Mouse (Mus musculus): ENCODE results near the gene BC004004. TPM values are rescaled to one million over a fixed set of nuclear protein-coding genes. Genes with fewer than 3 reads are reported as not detected.
"Not testable (repeated sequence)": the region's sequence is repeated elsewhere in the genome, so short reads cannot be mapped to it uniquely, and the experiment has no call there.

BC004004 gene
- polyA plus RNA-seq, 1 experiment from 2014 or later: 105 TPM

DNA sequence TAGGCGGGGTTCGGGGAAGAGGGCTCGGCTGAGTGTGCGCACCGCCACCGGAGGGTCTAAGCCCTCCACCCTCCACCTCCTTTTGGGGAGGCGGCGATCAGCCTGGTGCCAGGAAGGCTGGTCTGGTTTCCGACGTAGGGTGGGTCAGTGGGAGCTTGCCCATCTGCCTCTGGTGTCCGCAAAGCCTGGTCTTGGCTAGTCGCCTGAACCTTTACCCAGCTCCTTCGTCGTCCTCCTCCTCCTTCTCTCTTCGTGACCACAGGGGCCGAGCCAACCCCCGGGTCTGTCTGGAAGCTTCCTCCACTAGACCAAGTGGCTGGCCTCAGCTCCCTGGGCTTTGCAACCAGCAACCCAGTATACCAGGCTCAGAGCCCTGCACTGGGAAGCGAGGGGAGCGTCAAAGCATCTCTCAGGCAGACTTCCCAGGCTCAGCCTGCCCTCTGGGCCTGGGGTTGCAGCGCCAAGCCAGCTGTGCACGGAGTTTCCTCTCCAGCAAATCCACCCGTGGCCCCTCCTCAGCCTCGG lies 30.1 kb upstream of the BC004004 start:
- Histone ChIP-seq H3K9ac (replicated peaks) (no peak overlapping the region), H3K27me3 (ENCODE audit: insufficient read depth, low read length) (peaks cover 43% of the 10 kb centered on the region), H3K9me3 (ENCODE audit: low read length) (no peaks in the 10 kb centered on the region), H3K4me3 (ENCODE audit: low read depth, low read length) (peak overlapping the region; percentile 52), H3K27ac (ENCODE audit: low read depth) (no peak overlapping the region), H3K4me2 (ENCODE audit: low read depth, low read length) (peak overlapping the region; percentile 80), H3K36me3 (replicated peaks; ENCODE audit: insufficient read depth, low read length) (no peaks in the 10 kb centered on the region), H3K4me1 (ENCODE audit: insufficient read depth) (peaks cover 15% of the 10 kb centered on the region)
- 6% methylated on average over 23 of the region's 23 CpGs for WGBS (ENCODE audit: insufficient replicate concordance)
- TF ChIP-seq CTCF (IDR thresholded peaks at IDR 0.05; ENCODE audit: low read depth) (no peak), EP300 (IDR thresholded peaks at IDR 0.05; ENCODE audit: low read depth) (no peak)
- no peak for ATAC-seq
- no peak for DNase-seq

DNA sequence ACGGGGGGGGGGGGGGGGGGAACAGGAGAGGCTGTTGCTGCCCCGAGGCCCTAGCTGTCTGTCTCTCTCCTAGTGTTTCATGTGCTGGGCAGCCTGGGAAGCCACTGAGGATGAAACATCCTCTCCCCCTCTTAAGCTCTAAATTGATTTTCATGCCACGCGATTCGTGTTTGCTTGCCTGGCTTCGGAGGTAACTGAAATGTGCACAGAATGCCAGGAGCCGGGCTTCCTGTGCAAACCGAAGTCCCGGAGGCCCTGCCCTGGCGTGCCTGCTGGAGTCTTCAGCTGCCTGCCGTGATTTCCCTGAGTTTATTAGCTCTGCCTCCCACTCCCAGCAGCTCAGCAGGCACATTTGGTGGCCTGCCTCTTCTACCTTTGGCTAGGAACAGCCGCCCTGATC lies 23.7 kb upstream of the BC004004 start:
- DNase-seq (no peak), ATAC-seq (no peak)
- H3K27ac ChIP-seq (ENCODE audit: low read depth): no peak overlapping the region
- TF ChIP-seq CTCF (IDR thresholded peaks at IDR 0.05; ENCODE audit: low read depth) (no peak), EP300 (IDR thresholded peaks at IDR 0.05; ENCODE audit: low read depth) (no peak)
- H3K36me3 ChIP-seq (replicated peaks; ENCODE audit: insufficient read depth, low read length): peaks cover 2% of the 10 kb centered on the region
- peaks cover 3% of the 10 kb centered on the region for H3K4me1 ChIP-seq (ENCODE audit: insufficient read depth)
- WGBS (ENCODE audit: insufficient replicate concordance): 48% methylated on average over 10 of the region's 12 CpGs
- H3K4me3 ChIP-seq (ENCODE audit: low read depth, low read length): no peak overlapping the region
- no peak overlapping the region for H3K9ac ChIP-seq (replicated peaks)
- no peak overlapping the region for H3K4me2 ChIP-seq (ENCODE audit: low read depth, low read length)
- H3K9me3 ChIP-seq (ENCODE audit: low read length): no peaks in the 10 kb centered on the region
- no peaks in the 10 kb centered on the region for H3K27me3 ChIP-seq (ENCODE audit: insufficient read depth, low read length)

DNA sequence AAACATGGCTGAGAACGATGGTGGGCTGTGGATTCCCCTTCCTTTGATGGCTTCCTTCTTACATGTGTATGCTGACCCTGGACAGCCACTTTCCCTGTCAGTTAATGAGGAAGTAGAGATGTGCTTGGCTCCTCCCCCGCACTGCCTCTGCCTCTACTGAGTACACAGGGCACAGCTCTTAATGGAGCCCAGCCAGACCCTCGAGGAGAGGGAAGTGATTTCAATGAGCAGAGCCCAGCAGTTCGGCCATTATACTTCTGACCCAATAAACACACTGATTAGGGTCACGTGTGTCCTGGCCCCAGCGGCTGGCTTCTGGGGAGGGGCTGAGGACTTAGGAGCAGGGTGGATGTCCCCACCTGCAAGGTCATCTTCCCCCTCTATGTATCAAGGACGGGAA lies 22.9 kb upstream of the BC004004 start:
- no peaks in the 10 kb centered on the region for H3K9me3 ChIP-seq (ENCODE audit: low read length)
- no peak overlapping the region for H3K4me3 ChIP-seq (ENCODE audit: low read depth, low read length)
- no peak for TF ChIP-seq CTCF (IDR thresholded peaks at IDR 0.05; ENCODE audit: low read depth)
- TF ChIP-seq EP300 (IDR thresholded peaks at IDR 0.05; ENCODE audit: low read depth): no peak
- WGBS (ENCODE audit: insufficient replicate concordance): 23% methylated on average over 7 of the region's 7 CpGs
- H3K9ac ChIP-seq (replicated peaks): no peak overlapping the region
- no peak overlapping the region for H3K4me2 ChIP-seq (ENCODE audit: low read depth, low read length)
- H3K27ac ChIP-seq (ENCODE audit: low read depth): no peak overlapping the region
- H3K27me3 ChIP-seq (ENCODE audit: insufficient read depth, low read length): no peaks in the 10 kb centered on the region
- H3K4me1 ChIP-seq (ENCODE audit: insufficient read depth): peaks cover 3% of the 10 kb centered on the region
- ATAC-seq (no peak), DNase-seq (no peak)
- peaks cover 10% of the 10 kb centered on the region for H3K36me3 ChIP-seq (replicated peaks; ENCODE audit: insufficient read depth, low read length)

DNA sequence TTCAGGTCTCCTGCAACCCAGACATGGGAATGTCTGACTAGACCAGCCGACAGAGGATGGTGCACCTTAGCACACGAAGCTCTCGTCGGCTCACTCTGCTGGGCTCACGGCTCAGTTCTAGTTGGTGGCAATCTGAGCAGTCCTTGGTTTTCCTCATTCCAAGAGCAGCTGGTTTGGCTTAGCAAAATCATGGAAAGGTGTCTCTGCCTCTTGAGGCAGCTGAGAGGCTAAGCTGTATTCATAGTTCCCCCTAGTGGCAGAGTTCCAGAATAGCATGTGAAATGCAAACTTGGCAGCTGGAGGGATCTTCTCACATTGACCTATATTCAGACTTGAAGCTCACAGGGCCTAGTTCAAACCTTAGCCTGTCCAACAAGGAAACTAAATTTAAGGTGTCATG lies 22.0 kb upstream of the BC004004 start:
- WGBS (ENCODE audit: insufficient replicate concordance): 43% methylated on average over 5 of the region's 5 CpGs
- DNase-seq: no peak

DNA sequence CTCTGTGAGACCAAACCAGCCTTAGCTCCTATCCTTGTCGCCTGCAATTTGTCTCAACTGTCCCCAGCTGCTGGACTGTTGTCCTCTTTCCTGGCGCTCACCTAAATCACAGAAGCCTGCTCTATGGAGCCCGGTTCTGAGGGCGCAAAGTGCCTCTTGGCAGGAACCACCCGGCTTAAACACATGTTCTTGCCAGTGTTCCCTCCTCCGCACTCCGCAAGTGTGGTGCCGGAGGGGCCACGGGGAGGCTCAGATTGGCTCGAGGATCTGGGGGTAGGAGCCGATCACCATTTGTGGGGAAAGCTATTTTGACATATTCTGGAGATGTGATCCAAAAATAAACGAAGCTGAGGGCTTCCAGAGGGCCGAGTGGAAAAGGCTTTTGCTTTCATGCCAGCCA lies 20.7 kb upstream of the BC004004 start:
- Histone ChIP-seq H3K4me1 (ENCODE audit: insufficient read depth) (peaks cover 12% of the 10 kb centered on the region), H3K4me2 (ENCODE audit: low read depth, low read length) (no peak overlapping the region), H3K9ac (replicated peaks) (no peak overlapping the region), H3K27me3 (ENCODE audit: insufficient read depth, low read length) (no peaks in the 10 kb centered on the region), H3K4me3 (ENCODE audit: low read depth, low read length) (no peak overlapping the region), H3K27ac (ENCODE audit: low read depth) (no peak overlapping the region), H3K9me3 (ENCODE audit: low read length) (no peaks in the 10 kb centered on the region), H3K36me3 (replicated peaks; ENCODE audit: insufficient read depth, low read length) (peaks cover 27% of the 10 kb centered on the region)
- WGBS (ENCODE audit: insufficient replicate concordance): 81% methylated on average over 13 of the region's 13 CpGs
- TF ChIP-seq EP300 (IDR thresholded peaks at IDR 0.05; ENCODE audit: low read depth): no peak
- TF ChIP-seq CTCF (IDR thresholded peaks at IDR 0.05; ENCODE audit: low read depth): no peak
- ATAC-seq: no peak
- no peak for DNase-seq

More for the DNA sequence above, 22.0 kb upstream of the BC004004 start:
- Histone ChIP-seq H3K4me2 (ENCODE audit: low read depth, low read length) (no peak overlapping the region), H3K27me3 (ENCODE audit: insufficient read depth, low read length) (no peaks in the 10 kb centered on the region), H3K4me3 (ENCODE audit: low read depth, low read length) (no peak overlapping the region), H3K9me3 (ENCODE audit: low read length) (no peaks in the 10 kb centered on the region), H3K4me1 (ENCODE audit: insufficient read depth) (peaks cover 7% of the 10 kb centered on the region), H3K27ac (ENCODE audit: low read depth) (no peak overlapping the region), H3K9ac (replicated peaks) (no peak overlapping the region), H3K36me3 (replicated peaks; ENCODE audit: insufficient read depth, low read length) (peaks cover 18% of the 10 kb centered on the region)
- ATAC-seq: peak; percentile 48
- TF ChIP-seq CTCF (IDR thresholded peaks at IDR 0.05; ENCODE audit: low read depth) (peak; percentile 91), EP300 (IDR thresholded peaks at IDR 0.05; ENCODE audit: low read depth) (no peak)

DNA sequence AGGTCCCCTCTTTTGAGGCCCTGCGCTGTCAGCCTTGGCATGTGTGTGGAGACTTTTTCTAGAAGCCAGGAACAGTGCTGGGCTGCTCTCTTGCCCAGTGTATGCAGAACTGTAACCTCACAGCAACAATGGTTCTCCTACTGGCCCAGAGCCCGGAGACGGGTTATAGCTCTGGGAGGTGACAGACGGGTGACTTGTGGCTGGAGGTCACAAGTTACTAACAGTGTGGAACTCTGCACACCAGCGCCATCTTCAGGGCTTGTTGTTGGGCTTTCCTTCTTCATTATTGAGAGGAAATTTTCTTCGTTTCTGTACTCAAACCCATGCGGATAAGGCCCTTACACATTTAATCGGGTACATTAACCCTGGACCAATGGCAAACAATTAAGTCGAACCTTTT lies 19.1 kb upstream of the BC004004 start:
- no peak for ATAC-seq
- peak; percentile 70 for DNase-seq
- no peak overlapping the region for H3K4me3 ChIP-seq (ENCODE audit: low read depth, low read length)
- WGBS (ENCODE audit: insufficient replicate concordance): 54% methylated on average over 9 of the region's 9 CpGs
- TF ChIP-seq EP300 (IDR thresholded peaks at IDR 0.05; ENCODE audit: low read depth): no peak
- peak; percentile 58 for TF ChIP-seq CTCF (IDR thresholded peaks at IDR 0.05; ENCODE audit: low read depth)
- H3K27ac ChIP-seq (ENCODE audit: low read depth): peak overlapping the region; percentile 11; the same call in 1 of the 2 replicates
- no peak overlapping the region for H3K9ac ChIP-seq (replicated peaks)
- H3K4me2 ChIP-seq (ENCODE audit: low read depth, low read length): no peak overlapping the region
- H3K27me3 ChIP-seq (ENCODE audit: insufficient read depth, low read length): no peaks in the 10 kb centered on the region
- H3K36me3 ChIP-seq (replicated peaks; ENCODE audit: insufficient read depth, low read length): peaks cover 34% of the 10 kb centered on the region
- H3K4me1 ChIP-seq (ENCODE audit: insufficient read depth): peaks cover 23% of the 10 kb centered on the region
- no peaks in the 10 kb centered on the region for H3K9me3 ChIP-seq (ENCODE audit: low read length)

DNA sequence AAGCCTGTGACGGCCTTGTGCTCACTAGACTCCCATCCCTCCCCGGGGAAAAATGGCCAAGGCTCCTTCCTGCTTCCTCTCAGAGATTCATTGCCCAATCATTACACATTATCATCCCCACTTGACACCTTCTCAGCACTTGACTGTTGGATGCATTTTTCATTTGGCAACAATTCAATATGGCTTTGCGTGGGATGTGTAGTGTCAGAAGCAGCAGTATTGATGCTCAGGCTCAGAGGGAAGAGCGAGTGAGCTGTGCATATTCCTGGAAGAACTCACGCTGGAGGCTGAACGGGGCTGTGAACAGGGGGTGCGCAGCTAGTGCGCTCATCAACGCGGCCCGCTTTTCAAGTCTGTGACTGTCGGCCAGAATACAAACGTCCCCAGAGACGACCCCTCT lies 17.6 kb upstream of the BC004004 start:
- H3K9me3 ChIP-seq (ENCODE audit: low read length); H3K4me3 ChIP-seq (ENCODE audit: low read depth, low read length); H3K27ac ChIP-seq (ENCODE audit: low read depth); DNase-seq; H3K9ac ChIP-seq (replicated peaks); H3K27me3 ChIP-seq (ENCODE audit: insufficient read depth, low read length); H3K4me2 ChIP-seq (ENCODE audit: low read depth, low read length); ATAC-seq: not testable (repeated sequence)
- H3K4me1 ChIP-seq (ENCODE audit: insufficient read depth): peaks cover 28% of the 10 kb centered on the region
- WGBS (ENCODE audit: insufficient replicate concordance): 84% methylated on average over 14 of the region's 14 CpGs
- peaks cover 36% of the 10 kb centered on the region for H3K36me3 ChIP-seq (replicated peaks; ENCODE audit: insufficient read depth, low read length)

Data from liver, postnatal 0 days (tissue).